Mouse (Mus musculus) limb, embryonic 14.5 days (tissue): ENCODE measurements at regions not wholly inside any gene's neighbourhood (a gene's known extent, or its start where the extent isn't known, plus 50 kb on each side); places are given as distances from the start of the nearest gene placed in this dataset.

Source experiments
- ATAC-seq: fragments of 200-750 bp; cut with Nextera tagmentation; 2 replicates; pipeline ENCODE4 v1.8.0; 2017; ENCODE audit warnings: low read depth, moderate number of reproducible peaks, moderate TSS enrichment; ENCODE audit not compliant: low FRiP score
- DNase-seq: peaks from one replicate; pipeline ENCODE4 v3.0.0-alpha.2; 2015; ENCODE audit warnings: low spot score
- H3K27ac ChIP-seq: fragments of 300-500 bp; sonication (generic); replicated peaks from 2 replicates; pipeline ENCODE4 v1.5.1; 2014; ENCODE audit warnings: low read depth, mild to moderate bottlenecking, low read length, moderate library complexity, mixed read lengths
- H3K27me3 ChIP-seq: fragments of 300-500 bp; sonication (generic); 2 replicates; pipeline ENCODE4 v1.6.1; 2014; ENCODE audit warnings: low read length, mixed read lengths; ENCODE audit not compliant: control insufficient read depth, insufficient read depth
- H3K36me3 ChIP-seq: fragments of 300-500 bp; sonication (generic); 2 replicates; pipeline ENCODE4 v1.6.1; 2014; ENCODE audit warnings: mild to moderate bottlenecking, low read length, moderate library complexity, mixed read lengths; ENCODE audit not compliant: control insufficient read depth, insufficient read depth
- H3K4me1 ChIP-seq: fragments of 300-500 bp; sonication (generic); 2 replicates; pipeline ENCODE4 v1.6.1; 2014; ENCODE audit warnings: antibody characterized with exemption, low read length, mixed read lengths; ENCODE audit not compliant: control insufficient read depth, insufficient read depth
- H3K4me2 ChIP-seq: fragments of 300-500 bp; sonication (generic); replicated peaks from 2 replicates; pipeline ENCODE4 v1.6.1; 2014; ENCODE audit warnings: low read depth, mild to moderate bottlenecking, low read length, moderate library complexity; ENCODE audit not compliant: severe bottlenecking
- H3K4me3 ChIP-seq: fragments of 300-500 bp; sonication (generic); replicated peaks from 2 replicates; pipeline ENCODE4 v1.5.1; 2014; ENCODE audit warnings: low read length
- H3K9ac ChIP-seq: fragments of 300-500 bp; sonication (generic); 2 replicates; pipeline ENCODE4 v1.6.1; 2014; ENCODE audit warnings: mild to moderate bottlenecking, low read depth, low read length, moderate library complexity; ENCODE audit not compliant: severe bottlenecking
- H3K9me3 ChIP-seq: fragments of 300-500 bp; sonication (generic); 2 replicates; pipeline ENCODE4 v1.6.1; 2016; ENCODE audit warnings: low read length; ENCODE audit not compliant: control insufficient read depth
- POLR2A ChIP-seq: fragments of 200-500 bp; IDR thresholded peaks from 2 replicates; pipeline ENCODE4 v1.8.0; 2012; ENCODE audit warnings: inconsistent platforms, mild to moderate bottlenecking, moderate library complexity, borderline replicate concordance; ENCODE audit not compliant: insufficient read depth, insufficient read length; ENCODE audit errors: extremely low read depth
- WGBS: fragments of 180-500 bp; shearing (Covaris S2); extraction: QIAGEN DNeasy Blood & Tissue Kit; methylation state at CpG from one replicate; pipeline ENCODE4 v1.1.7; 2014; 5-methylcytosine and 5-hydroxymethylcytosine counted together

- H3K27me3 ChIP-seq = no peaks in the 10 kb centered on the region
- no peak for TF ChIP-seq POLR2A
- no peaks in the 10 kb centered on the region for H3K9me3 ChIP-seq
- H3K36me3 ChIP-seq = no peaks in the 10 kb centered on the region
- H3K4me2 ChIP-seq = no peak overlapping the region
- ATAC-seq (no peak), DNase-seq (no peak)
- no peaks in the 10 kb centered on the region for H3K4me1 ChIP-seq
- no peak overlapping the region for H3K9ac ChIP-seq
- 63% methylated on average over 1 of the region's 1 CpGs for WGBS
- H3K27ac ChIP-seq = no peak overlapping the region
- H3K4me3 ChIP-seq = no peak overlapping the region
Measured at GRCm38 (mm10) chr7:138758386-138758785, 87.5 kb upstream of the Ppp2r2d start.

DNA sequence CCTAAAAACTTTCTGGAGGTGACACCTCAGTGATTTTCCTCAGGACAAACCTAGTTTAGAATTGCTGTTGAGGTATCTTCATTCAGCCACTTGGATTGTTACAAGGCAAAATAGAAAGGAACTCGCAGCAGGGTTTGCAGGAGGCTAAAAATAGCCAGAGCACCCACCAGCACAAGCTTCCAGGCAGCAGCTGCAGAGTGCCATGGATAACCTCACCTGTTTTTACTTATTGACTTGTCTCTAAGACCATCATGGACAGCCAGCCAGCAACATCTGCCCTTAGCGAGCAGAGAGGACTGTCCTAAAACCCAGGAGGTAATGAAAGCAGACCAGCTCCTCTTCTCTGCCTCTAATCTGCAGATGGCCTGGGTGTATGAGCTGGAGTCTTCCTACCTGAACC, 97.4 kb upstream of the Ppp2r2d start:
- H3K27ac ChIP-seq = no peak overlapping the region
- no peaks in the 10 kb centered on the region for H3K9me3 ChIP-seq
- H3K27me3 ChIP-seq = no peaks in the 10 kb centered on the region
- no peak overlapping the region for H3K4me2 ChIP-seq
- H3K4me1 ChIP-seq = no peaks in the 10 kb centered on the region
- TF ChIP-seq POLR2A = no peak
- DNase-seq (no peak), ATAC-seq (peak; percentile 34; the same call in 1 of the 2 replicates)
- no peak overlapping the region for H3K4me3 ChIP-seq
- H3K36me3 ChIP-seq = no peaks in the 10 kb centered on the region
- 48% methylated on average over 2 of the region's 2 CpGs for WGBS
- H3K9ac ChIP-seq = no peak overlapping the region

DNA sequence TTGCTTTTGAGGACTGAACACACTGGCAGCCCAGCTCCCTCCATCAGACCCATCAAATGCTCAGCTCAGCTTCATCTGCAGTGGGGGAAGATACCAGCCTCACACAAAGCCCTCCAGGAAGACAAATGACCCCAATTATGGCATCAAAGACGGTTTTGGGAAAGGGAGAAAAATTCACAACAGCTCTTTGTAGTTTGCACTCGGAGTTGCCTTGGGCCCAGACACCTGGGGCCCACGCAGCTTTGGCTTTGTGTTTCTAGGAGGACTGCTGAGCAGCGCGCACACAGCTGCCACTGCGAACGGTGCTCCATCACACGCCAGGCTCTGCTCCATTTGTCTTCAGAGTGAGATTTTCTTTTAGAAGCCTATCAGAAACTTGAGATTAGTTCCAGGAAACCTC, 99.3 kb upstream of the Ppp2r2d start:
- DNase-seq (no peak), ATAC-seq (no peak)
- 38% methylated on average over 8 of the region's 8 CpGs for WGBS

DNA sequence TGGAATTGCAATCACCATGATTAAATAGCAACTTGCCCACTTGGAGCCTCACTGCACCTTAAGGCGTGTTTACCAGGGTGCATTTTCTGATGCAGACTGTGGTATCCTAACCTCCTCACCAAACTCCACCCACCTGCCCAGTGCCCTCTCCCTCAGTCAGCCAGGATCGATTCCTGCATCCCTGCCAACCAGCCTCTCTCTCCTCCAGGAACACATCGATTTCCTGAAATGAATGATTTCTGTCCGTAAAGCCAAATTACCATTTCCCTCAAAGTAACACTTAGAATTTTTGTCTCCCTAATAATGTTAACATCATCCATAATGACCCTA, 103.4 kb upstream of the Ppp2r2d start:
- DNase-seq = no peak

More for the DNA sequence above, 99.3 kb upstream of the Ppp2r2d start:
- Histone ChIP-seq H3K27me3 (no peaks in the 10 kb centered on the region), H3K4me3 (no peak overlapping the region), H3K27ac (no peak overlapping the region), H3K9me3 (no peaks in the 10 kb centered on the region), H3K9ac (no peak overlapping the region), H3K4me2 (no peak overlapping the region), H3K4me1 (no peaks in the 10 kb centered on the region), H3K36me3 (no peaks in the 10 kb centered on the region)
- no peak for TF ChIP-seq POLR2A

GRCm38 (mm10) chr7:138741816-138742515, 103.9 kb upstream of the Ppp2r2d start:
- 69% methylated on average over 7 of the region's 7 CpGs for WGBS
- Histone ChIP-seq H3K4me1 (no peaks in the 10 kb centered on the region), H3K36me3 (no peaks in the 10 kb centered on the region), H3K9ac (no peak overlapping the region), H3K27me3 (no peaks in the 10 kb centered on the region), H3K4me3 (no peak overlapping the region), H3K9me3 (no peaks in the 10 kb centered on the region), H3K4me2 (no peak overlapping the region), H3K27ac (no peak overlapping the region)
- no peak for TF ChIP-seq POLR2A
- ATAC-seq (no peak), DNase-seq (no peak)

More for the DNA sequence above, 103.4 kb upstream of the Ppp2r2d start:
- no peaks in the 10 kb centered on the region for H3K36me3 ChIP-seq
- H3K4me2 ChIP-seq = no peak overlapping the region
- WGBS = 68% methylated on average over 4 of the region's 4 CpGs
- no peak overlapping the region for H3K27ac ChIP-seq
- no peak overlapping the region for H3K9ac ChIP-seq
- H3K4me3 ChIP-seq = no peak overlapping the region
- H3K9me3 ChIP-seq = no peaks in the 10 kb centered on the region
- H3K27me3 ChIP-seq = no peaks in the 10 kb centered on the region
- ATAC-seq = no peak
- TF ChIP-seq POLR2A = no peak
- no peaks in the 10 kb centered on the region for H3K4me1 ChIP-seq
